In genomic region chr4:138015966-138016365, GRCm38 (mm10) we compare ENCODE assay signal across 27 mouse cellular contexts. TPM values are rescaled to one million over a fixed set of nuclear protein-coding genes. Genes with fewer than 3 reads are reported as not detected.
DNase-seq lines count a peak whose midpoint lies in the region; ATAC-seq and TF ChIP-seq lines count a peak whose summit lies in the region.
"Had no signal": no experiment of that assay in that cellular context is flagged by ENCODE, and none has a peak within 500 bp of the region (broad histone marks: within the 10 kb centered on the region; RNA-seq: fewer than 3 reads in every experiment).

No protein-coding gene starts in this region.

- peak overlapping the region; percentile 88 for H3K27ac ChIP-seq in gastrocnemius, adult 2 months
- H3K27ac ChIP-seq in neural tube, embryonic 12.5 days = peak overlapping the region; percentile 4; the same call in 1 of the 2 replicates
- H3K27ac ChIP-seq in neural tube, embryonic 15.5 days (replicated peaks) = no peak overlapping the region
- H3K27ac ChIP-seq in liver, embryonic 13.5 days = no peak overlapping the region
- H3K27ac ChIP-seq: embryonic facial prominence, embryonic 12.5 days; heart, embryonic 10.5 days; heart, embryonic 15.5 days; midbrain, embryonic 13.5 days had no signal

- H3K9me3 ChIP-seq in neural tube, embryonic 12.5 days = no peaks in the 10 kb centered on the region
- no peaks in the 10 kb centered on the region for H3K9me3 ChIP-seq in neural tube, embryonic 15.5 days (replicated peaks)
- H3K9me3 ChIP-seq in liver, embryonic 13.5 days (replicated peaks) = no peaks in the 10 kb centered on the region
- H3K9me3 ChIP-seq: embryonic facial prominence, embryonic 12.5 days; heart, embryonic 10.5 days; heart, embryonic 15.5 days; megakaryocyte, embryonic 14.5 days; midbrain, embryonic 13.5 days had no signal

- 88% methylated on average over 4 of the region's 4 CpGs for WGBS in neural tube, embryonic 12.5 days
- WGBS in neural tube, embryonic 15.5 days = 83% methylated on average over 4 of the region's 4 CpGs
- WGBS in liver, embryonic 13.5 days (ENCODE audit: insufficient replicate concordance) = 16% methylated on average over 4 of the region's 4 CpGs

- peaks cover 51% of the 10 kb centered on the region for H3K36me3 ChIP-seq in neural tube, embryonic 12.5 days
- H3K36me3 ChIP-seq in neural tube, embryonic 15.5 days = peaks cover 14% of the 10 kb centered on the region
- peaks cover 66% of the 10 kb centered on the region for H3K36me3 ChIP-seq in liver, embryonic 13.5 days

- intact Hi-C loops in gastrocnemius, adult 2 months (cut with DNase I) = no loop called here

- no peak for ATAC-seq in neural tube, embryonic 12.5 days (ENCODE audit: low FRiP score, low read depth)
- no peak for ATAC-seq in neural tube, embryonic 15.5 days (ENCODE audit: low FRiP score)
- peak; percentile 69 for ATAC-seq in liver, embryonic 13.5 days (ENCODE audit: low read depth)
- peak; percentile 76 for ATAC-seq in megakaryocyte-erythroid progenitor cell, adult 5-6 weeks (replicated peaks; ENCODE audit: low FRiP score, low TSS enrichment, poor library complexity, severe bottlenecking)
- ATAC-seq: forebrain, embryonic 16.5 days; intestine, embryonic 16.5 days; midbrain, embryonic 13.5 days had no signal

- H3K9ac ChIP-seq in neural tube, embryonic 12.5 days = no peak overlapping the region
- H3K9ac ChIP-seq in neural tube, embryonic 15.5 days (replicated peaks) = no peak overlapping the region
- H3K9ac ChIP-seq in liver, embryonic 13.5 days = no peak overlapping the region
- H3K9ac ChIP-seq: embryonic facial prominence, embryonic 12.5 days; heart, embryonic 15.5 days; midbrain, embryonic 13.5 days had no signal

- peaks cover 44% of the 10 kb centered on the region for H3K4me1 ChIP-seq in neural tube, embryonic 12.5 days
- peaks cover 41% of the 10 kb centered on the region for H3K4me1 ChIP-seq in neural tube, embryonic 15.5 days
- peaks cover 45% of the 10 kb centered on the region for H3K4me1 ChIP-seq in liver, embryonic 13.5 days (replicated peaks)

- DNase-seq in gastrocnemius, adult 2 months = no peak
- DNase-seq in gastrocnemius, postnatal 10 days = no peak
- DNase-seq in liver, embryonic 13.5 days = no peak
- no peak for DNase-seq in adrenal gland, postnatal 25 days
- no peak for DNase-seq in layer of hippocampus, adult 9-11 months
- DNase-seq: cerebellum, adult 8-10 months; cerebellum, postnatal 36 days; embryo, embryonic 11 days; gastrocnemius, postnatal 14 days; kidney, adult 8-10 months; kidney, postnatal 10 days; left cerebral cortex, postnatal 4 days; lung, postnatal 36 days; right cerebral cortex, adult 18-20 months; spleen, adult 18-20 months; thymus, adult 18-20 months; thymus, postnatal 36 days had no signal

- TF ChIP-seq CTCF in gastrocnemius, adult 2 months (IDR thresholded peaks at IDR 0.05) = no peak

- H3K4me3 ChIP-seq in gastrocnemius, adult 2 months = no peak overlapping the region
- H3K4me3 ChIP-seq in neural tube, embryonic 12.5 days = no peak overlapping the region
- no peak overlapping the region for H3K4me3 ChIP-seq in neural tube, embryonic 15.5 days (replicated peaks)
- no peak overlapping the region for H3K4me3 ChIP-seq in liver, embryonic 13.5 days (replicated peaks)
- H3K4me3 ChIP-seq: embryonic facial prominence, embryonic 12.5 days; heart, embryonic 10.5 days; heart, embryonic 15.5 days; megakaryocyte, embryonic 14.5 days; midbrain, embryonic 13.5 days had no signal

- no peaks in the 10 kb centered on the region for H3K27me3 ChIP-seq in neural tube, embryonic 12.5 days (replicated peaks)
- no peaks in the 10 kb centered on the region for H3K27me3 ChIP-seq in neural tube, embryonic 15.5 days (replicated peaks)
- no peaks in the 10 kb centered on the region for H3K27me3 ChIP-seq in liver, embryonic 13.5 days
- H3K27me3 ChIP-seq: embryonic facial prominence, embryonic 12.5 days; heart, embryonic 15.5 days; megakaryocyte, embryonic 14.5 days; midbrain, embryonic 13.5 days had no signal

- no peak overlapping the region for H3K4me2 ChIP-seq in neural tube, embryonic 12.5 days (replicated peaks)
- H3K4me2 ChIP-seq in neural tube, embryonic 15.5 days = no peak overlapping the region
- no peak overlapping the region for H3K4me2 ChIP-seq in liver, embryonic 13.5 days
- H3K4me2 ChIP-seq: embryonic facial prominence, embryonic 12.5 days; heart, embryonic 15.5 days; midbrain, embryonic 13.5 days had no signal

RNA-seq across cellular contexts. Expression of gene Eif4g3, which starts 23.1 kb away (rescaled TPM):
- 100 to 1,000 TPM; 108 to 145 TPM for total RNA-seq in gastrocnemius, adult 2 months (2021)
- 100 to 1,000 TPM; 100 to 108 TPM for total RNA-seq in gastrocnemius, postnatal 10 days (2021)
- 60.4 and 60.5 TPM in 2 replicates for polyA plus RNA-seq in neural tube, embryonic 12.5 days (2016; fragmentation: Nextera tagmentation; extraction: Ambion mirVana)
- 45.7 and 49.5 TPM in 2 replicates for polyA plus RNA-seq in neural tube, embryonic 15.5 days (2015; fragmentation: Nextera tagmentation; extraction: Ambion mirVana)
- polyA plus RNA-seq in liver, embryonic 13.5 days (2015; fragmentation: Nextera tagmentation; extraction: Ambion mirVana) = 7.3 and 7.9 TPM in 2 replicates
- total RNA-seq in megakaryocyte-erythroid progenitor cell, adult 5-6 weeks (2014; fragmentation: Nextera tagmentation) = 58.7 and 61.5 TPM in 2 replicates
- total RNA-seq in megakaryocyte-erythroid progenitor cell, adult 5-6 weeks (2017) = 24.2 and 25.3 TPM in 2 replicates
- total RNA-seq in adrenal gland, postnatal 25 days (2021) = 153 and 166 TPM in 2 replicates

Comparison
In these comparisons a context has a peak if more than half of its experiments do, and no peak if none do; other contexts are left out.
1. H3K27ac ChIP-seq: peak in gastrocnemius, adult 2 months (single experiment) and neural tube, embryonic 12.5 days (single experiment); none in neural tube, embryonic 15.5 days (single experiment) and liver, embryonic 13.5 days (single experiment).
2. ATAC-seq: peak in liver, embryonic 13.5 days (single experiment) and megakaryocyte-erythroid progenitor cell, adult 5-6 weeks (single experiment); none in neural tube, embryonic 12.5 days (single experiment) and neural tube, embryonic 15.5 days (single experiment).